Mouse (Mus musculus) liver, adult 2 months (tissue): ENCODE measurements around the gene Ptbp1.

Experiments used
- CTCF ChIP-seq: fragments of 200-500 bp; IDR thresholded peaks from 2 replicates; pipeline ENCODE4 v1.5.1; 2011; ENCODE audit warnings: low read depth, low read length, control low read depth
- POLR2A ChIP-seq: fragments of 200-500 bp; IDR thresholded peaks from 2 replicates; pipeline ENCODE4 v1.6.1; 2011; ENCODE audit warnings: low read length, control low read depth; ENCODE audit not compliant: insufficient read depth; ENCODE audit errors: extremely low read depth

GRCm38 (mm10) chr10:79880721-79881120 is 26.5 kb downstream of the Ptbp1 start:
- TF ChIP-seq CTCF (no peak), POLR2A (no peak)
